Mouse (Mus musculus): Measurements from ENCODE around the gene Stk10.
A peak's percentile ranks its signal among the peaks of the same experiment; 100 is the strongest.

The Stk10 gene

DNA sequence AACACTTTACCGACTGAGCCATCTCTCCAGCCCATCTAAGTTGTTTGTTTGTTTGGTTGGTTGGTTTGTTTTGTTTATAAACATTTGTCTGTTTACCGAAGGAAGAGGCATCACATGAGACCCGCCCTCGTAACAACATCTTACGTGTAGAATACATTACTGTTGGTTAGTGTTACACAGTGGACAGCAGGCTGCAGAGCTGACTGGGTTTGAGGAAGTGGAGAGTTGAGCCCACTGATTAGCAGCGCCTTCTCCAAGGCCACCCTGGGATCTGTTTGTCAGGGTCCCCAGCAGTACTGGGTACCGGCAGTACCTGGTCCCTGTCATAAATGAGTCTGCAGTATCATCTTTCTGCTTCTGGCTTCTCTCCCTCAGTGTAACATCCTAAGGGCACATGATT is 35.0 kb downstream of the Stk10 start:
- no peak for DNase-seq (ENCODE audit: low spot score in 2 of 2)

DNA sequence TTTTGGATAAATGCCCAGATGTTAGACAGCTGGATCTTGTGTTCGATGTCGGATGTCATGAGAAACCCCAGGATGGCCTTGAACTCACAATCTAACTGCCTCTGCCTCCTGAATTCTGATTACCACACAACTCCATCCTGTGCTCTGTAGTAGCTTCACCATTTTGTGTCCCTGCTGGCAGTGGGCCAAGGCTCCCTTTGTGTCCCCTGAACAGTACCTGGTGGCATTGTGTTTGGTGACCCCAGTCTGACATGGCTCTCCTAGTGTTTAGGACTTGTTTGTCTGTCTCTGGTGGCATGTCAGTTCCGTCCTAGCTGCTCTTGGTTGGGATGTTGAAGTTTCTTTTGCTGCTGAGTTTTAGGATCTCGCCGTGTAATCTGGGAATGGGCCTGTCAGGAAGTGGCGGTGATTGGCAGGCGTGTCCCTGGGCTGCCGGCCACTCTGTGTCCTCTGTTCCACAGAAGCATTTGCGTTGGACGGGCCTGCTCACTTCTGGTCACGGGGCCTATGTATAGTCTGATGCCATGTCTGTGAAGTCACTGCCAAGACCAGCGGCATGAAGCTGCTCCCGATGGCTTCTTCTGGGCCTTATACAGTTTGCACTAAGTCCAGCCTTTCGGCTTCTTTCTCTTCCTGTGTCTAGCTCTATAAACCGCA is 35.7 kb downstream of the Stk10 start:
- DNase-seq (ENCODE audit: low spot score in 2 of 2): no peak

DNA sequence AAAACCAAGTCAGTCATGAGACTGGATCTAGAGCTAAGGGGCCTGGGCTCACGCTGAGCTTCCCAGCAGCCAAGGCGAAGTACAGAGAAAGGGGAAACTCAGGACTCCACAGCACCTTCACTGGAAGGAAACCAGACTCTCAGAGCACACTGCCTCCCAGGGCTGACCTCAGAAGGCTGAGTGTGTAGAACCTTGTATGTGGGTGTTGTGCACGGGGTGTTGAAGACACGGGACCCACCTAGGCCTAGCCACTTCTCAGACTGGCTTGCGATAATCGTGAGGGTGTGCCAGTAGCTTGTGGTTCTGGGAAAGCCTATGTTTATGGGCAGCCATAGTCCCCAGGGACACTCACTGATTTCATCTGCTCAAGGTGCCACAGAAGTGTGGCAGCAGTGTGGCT is 38.0 kb downstream of the Stk10 start:
- DNase-seq (ENCODE audit: low spot score in 2 of 2): no peak

DNA sequence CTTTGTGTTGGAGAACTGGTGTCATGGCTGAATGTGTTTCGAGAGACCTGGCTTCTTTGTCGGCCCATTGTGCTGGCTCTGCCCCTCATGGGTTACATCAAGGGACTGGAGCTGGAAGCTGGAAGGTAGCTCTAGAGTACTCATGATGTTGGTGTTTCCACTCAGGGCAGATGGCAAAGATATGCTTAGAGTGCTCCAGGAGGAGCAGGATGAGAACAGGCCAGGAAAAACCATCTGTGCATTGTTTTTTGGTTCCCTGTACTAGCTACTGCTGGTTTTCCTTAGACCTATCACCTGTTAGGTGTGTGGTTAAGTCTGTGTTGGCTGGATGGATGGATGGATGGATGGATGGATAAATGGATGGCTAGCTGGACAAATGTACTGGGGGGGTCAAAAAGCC is 40.6 kb downstream of the Stk10 start:
- DNase-seq (ENCODE audit: low spot score in 2 of 2): no peak

DNA sequence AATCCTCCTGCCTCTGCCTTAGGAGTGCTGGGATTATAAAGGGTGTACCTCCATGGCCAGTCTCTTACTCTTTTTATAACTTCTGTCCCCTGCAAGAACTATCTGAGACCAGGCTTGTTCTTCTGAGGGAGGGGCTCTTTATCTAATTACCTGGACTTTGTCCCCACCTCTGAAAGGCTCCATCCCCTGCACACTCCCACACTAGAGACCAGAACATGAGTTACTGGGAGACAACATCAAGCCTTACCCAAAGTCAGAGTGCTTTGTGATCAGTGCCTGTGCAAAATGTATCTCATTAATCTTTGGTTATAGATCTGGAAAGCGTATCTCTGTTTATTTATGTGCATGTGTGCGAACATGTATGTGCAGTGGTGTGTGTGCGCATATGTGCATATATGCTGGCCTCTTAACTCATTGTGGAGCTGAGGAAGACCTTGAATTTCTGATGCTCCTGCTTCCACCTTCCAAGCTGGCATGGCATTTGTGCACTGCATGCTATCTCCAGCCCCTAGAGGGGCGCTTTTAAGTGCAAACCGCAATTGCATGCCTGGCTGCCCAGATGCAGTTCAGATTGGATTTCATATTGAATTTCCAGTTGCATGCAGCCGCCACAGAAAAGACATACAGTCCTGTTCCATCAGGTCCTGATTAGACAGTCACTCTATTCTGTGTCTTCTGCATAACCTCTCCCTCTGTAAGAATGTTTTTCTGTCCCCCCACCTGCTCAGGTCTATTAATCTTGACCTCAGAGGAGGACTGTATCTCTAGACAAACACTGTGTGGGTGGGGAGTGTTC is 43.1 kb downstream of the Stk10 start:
- no peak for DNase-seq (ENCODE audit: low spot score in 2 of 2)

DNA sequence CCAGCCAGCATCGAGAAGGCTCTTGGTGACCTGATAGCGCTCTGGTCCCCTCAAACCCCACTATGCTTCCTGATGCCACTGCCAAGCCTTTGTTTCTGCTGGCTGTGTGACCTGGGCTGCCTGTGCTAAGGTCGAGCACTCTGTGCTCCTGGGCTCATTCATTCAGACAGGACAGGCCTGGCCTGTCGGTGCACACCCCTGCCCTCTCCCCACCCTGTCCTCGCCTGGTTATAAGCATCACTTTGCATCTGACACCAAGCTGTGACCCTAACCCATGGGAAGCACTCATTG is 43.6 kb downstream of the Stk10 start:
- no peak for DNase-seq (ENCODE audit: low spot score in 2 of 2)

DNA sequence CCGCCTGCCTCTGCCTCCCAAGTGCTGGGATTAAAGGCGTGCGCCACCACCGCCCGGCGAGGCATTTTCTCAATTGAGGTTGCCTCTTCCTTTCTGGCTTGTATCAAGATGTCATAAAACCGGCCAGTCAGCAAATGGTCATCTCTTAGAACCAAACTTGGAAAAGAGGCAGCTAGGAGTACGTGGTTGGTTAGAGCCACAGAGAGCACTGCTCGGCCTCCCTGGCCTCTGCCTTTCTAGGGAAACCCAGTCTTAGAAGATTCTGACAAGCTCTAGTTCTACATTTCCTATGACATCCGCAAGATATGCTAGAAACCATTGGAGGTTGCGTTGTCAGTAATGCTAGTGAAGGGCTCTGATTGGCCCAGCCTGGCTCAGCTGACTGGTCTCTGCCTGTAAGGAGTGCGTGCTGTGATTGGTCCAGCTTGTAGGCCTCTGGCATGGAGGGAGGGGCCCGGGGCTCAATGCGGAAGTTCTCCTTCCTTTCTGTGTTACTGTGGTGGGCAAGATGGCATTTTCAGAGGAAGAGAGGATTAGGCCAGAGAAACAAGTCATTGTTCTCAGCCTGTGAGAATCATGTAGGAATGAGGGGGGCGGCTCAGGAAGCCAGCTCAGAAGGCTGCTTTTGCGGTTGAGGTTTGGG is 47.3 kb downstream of the Stk10 start:
- DNase-seq (ENCODE audit: low spot score in 2 of 2): no peak

DNA sequence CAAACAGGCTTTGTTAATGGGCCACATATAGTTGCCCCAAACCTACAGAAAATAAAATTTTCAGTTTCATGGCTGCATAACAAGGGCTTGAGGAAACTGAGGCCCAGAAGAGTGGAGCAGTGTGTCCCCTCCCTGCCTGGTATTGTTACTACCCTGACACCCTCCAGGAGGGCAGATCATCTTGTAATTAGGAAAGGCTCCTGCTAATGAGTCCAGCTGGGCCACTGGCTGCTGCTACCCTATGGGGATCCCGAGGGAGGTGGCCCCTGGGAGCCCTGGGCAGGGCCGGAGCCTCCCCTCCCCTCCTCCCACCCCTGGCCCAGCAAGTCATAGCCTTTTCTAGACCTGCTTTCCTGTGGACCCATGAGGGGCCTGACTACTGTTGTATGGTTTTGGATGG is 47.9 kb downstream of the Stk10 start:
- DNase-seq (ENCODE audit: low spot score in 2 of 2): no peak

DNA sequence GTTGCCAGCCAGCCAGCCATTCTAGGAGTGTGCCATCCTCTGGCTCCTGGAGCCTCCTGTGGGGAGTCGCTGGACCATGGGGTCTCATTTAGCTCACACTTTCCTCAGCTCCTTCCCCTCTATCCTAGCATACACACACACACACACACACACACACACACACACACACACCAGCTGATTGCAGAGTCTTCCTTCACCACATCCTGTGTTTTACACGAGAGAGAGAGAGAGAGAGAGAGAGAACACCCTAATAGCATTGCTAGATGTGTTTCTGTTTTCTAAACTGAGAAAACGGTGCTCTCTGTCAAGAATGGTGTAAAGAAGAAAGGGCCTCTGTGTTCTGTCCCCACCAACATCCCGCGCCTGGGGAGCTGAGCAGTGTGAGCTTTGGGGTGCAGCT is 49.7 kb downstream of the Stk10 start:
- DNase-seq (ENCODE audit: low spot score in 2 of 2): no peak

DNA sequence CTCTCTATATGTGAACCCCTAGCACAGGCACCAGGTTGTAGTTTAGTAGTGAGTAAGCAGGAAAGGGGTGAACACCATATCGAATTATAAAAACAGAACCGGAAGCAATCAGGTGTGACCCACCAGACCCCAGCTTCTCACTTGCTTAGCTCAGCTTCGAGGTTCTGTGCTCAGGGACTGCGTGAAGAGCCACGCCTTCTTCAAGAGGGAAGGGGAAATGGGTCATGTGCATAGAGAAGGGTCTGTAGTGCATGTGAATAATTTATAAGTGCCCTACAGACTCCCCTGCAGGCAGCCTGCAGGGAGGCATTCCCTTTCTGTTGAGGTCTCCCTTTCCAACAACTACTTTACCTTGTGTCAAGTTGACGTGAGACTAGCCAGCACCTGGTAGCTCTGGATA is 52.9 kb downstream of the Stk10 start:
- DNase-seq (ENCODE audit: low spot score in 2 of 2): no peak

DNA sequence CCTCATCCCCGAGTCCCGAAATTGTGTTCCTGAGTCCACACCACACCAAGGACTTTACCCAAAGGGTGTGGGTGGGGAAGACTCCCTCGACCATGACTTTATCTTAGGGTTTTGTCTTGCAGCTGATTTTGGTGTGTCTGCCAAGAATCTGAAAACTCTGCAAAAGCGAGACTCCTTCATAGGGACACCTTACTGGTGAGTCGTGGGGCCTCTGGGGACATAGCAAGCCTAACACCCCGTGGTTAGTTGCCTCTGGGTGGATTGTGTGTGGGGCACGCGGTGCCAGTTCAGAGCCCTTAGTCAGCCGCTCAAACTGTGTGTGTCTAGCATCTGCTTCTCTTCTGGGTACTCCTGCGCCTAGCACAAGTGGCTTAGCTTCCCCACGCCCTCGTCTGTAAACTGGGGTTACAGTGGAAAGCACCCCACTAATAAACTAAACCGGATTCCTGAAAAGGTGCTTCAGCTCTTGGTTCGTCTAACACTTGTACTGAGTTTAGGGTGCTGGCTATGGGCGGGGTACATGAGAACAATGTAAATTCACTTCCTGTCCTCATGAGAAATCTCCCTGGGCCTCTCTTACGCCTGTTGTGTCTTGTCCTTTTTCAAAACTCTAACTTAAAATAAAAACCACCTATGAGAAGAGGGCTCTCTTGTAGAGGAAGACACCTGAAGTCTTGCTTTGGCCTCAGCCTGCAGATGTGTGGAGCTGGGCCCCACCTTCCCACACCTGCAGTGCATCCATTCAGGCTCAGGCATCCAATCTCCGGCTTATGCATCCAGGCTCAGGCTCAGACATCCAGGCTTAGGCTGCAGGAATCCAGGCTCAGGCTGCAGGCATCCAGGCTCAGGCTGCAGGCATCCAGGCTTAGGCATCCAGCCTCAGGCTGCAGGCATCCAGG is 54.3 kb downstream of the Stk10 start:
- no peak for DNase-seq (ENCODE audit: low spot score in 2 of 2)

DNA sequence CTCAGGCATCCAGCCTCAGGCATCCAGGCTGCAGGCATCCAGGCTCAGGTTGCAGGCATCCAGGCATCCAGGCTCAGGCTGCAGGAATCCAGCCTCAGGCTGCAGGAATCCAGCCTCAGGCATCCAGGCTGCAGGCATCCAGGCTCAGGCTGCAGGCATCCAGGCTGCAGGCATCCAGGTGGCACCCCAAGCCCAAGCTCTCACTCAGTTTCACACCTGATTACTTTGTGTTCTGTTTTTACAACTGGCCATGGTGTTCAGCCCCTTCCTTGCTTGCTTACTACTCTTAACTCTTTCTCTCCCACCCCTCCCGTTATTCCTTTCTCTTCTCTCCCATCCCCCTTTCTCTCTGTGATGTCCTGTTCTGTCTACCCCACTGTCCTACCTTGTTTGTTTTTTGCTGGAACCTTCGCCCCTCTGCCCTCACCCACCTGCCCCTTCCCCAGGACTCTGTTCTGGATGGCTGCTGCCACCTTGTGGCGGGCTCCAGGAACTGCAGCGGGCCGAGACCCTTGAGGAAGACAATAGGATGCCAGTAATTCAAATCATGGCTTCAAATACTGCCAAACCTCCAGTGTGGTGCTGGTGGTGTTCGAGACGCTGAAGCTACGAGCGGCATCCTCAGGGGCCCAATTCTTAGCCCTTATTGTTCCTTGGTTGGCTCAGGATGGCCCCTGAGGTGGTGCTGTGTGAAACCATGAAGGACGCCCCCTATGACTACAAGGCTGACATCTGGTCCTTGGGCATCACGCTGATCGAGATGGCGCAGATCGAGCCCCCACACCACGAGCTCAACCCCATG is 55.2 kb downstream of the Stk10 start:
- peak; percentile 63 to 69 for DNase-seq (ENCODE audit: low spot score in 2 of 2)

DNA sequence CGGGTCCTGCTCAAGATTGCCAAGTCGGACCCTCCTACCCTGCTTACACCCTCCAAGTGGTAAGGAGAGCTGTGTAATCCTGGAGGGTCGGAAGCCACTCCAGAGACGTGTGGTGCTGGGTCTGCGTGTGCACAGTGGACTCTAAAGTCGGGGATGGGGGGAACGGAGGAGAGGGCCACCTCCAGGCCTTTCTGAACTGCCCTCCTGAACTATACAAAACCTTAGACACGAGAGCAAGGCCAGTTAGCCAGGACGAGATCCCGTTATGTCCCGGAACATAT is 55.7 kb downstream of the Stk10 start:
- DNase-seq (ENCODE audit: low spot score in 2 of 2): no peak

DNA sequence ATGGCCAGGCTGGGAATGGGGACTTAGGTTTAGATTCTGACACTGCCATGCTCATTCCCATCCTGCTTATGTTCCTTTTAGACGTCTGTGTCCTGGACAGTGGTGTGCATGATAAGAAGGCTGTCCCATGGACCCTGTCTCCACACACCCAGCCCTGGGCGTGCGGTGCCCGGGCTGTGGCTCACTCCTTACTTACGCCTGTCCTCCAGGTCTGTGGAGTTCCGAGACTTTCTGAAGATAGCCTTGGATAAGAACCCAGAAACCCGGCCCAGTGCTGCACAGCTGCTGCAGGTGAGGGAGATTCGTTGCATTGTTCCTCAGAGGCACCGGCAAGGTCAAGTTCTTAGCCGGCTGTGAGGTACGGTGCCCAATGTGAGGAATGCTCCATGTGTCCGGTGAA is 56.1 kb downstream of the Stk10 start:
- no peak for DNase-seq (ENCODE audit: low spot score in 2 of 2)

DNA sequence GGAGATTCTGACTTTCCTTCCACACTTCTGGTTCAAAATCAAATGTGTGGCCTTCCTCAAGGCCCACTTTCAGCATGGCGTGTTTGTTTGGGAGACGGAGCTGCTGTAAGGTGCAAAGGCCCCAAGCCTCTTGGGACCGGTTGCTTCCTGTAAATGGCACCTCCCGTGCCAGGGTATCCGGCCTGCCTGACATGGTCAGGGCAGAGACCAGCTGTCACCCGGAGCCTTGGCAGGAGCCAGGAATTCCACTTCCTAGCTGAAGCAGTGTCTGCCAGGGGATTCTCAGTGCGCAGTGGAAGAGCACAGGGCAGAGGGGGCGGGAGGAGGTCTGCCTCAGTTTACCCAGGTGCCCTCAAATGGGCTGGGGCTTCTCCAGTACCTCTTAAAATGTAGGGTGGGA is 56.7 kb downstream of the Stk10 start:
- no peak for DNase-seq (ENCODE audit: low spot score in 2 of 2)

DNA sequence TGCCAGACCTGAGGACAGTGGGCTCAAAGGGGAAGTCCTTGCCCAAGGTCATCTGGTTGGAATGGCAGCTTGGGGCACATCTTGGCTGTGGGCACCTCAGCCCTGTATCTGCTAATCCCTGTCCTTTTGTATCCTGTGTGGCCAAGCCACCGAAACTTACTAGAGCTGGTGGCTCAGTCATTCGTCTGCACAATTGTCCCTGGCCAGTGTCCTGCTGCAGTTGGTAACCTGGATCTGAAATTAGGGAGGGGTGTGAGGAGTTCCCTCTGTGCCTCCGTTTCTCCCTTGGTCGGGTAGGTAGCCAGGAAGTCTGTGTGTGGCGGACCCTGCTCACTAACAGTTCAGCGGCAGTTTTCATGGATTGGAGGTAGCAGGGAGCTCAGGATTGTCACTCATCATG is 57.1 kb downstream of the Stk10 start:
- DNase-seq (ENCODE audit: low spot score in 2 of 2): no peak

DNA sequence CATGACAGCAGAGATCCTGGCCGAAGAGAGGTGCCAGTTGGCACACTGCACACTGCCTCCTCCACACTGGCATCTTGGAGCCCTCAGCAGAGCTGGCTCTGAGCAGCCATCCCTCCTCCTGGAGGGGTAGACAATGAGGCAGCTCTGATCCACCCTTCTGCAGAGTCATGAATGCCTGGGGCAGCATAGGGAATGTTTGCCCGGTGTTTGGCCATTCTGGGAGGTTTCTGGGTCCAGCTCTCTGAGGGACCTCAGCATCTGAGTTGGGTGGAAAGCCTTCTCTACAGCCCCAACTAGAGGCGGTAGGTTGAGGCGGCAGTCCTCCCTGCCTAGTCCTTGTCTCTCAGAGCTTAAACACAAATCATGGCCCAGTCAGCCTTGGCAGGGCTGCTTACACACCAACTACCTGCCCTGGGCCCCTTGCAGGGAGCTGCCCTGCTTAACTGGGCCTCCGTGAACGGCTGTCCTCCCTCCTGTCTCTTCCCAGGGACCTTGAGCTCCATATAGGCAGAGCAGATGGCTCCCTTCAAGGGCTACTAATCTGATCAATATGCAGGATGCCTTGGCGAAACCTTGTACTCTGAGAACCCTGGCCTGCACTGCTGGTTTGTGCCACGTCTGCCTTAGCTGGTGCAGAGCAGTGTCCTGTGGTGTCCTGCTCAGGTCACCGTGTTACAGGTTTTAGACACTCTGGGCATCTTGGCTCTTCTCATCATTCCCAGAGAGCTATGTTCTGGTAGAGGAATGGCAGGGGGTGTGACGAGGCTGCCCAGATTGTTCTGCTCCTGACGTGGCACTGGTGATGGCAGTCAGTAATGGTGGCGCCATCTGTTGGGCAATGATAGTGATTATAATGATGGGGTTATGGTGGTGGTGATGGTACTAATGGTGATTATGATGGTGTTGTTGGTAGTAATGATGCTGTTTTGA is 59.1 kb downstream of the Stk10 start:
- no peak for DNase-seq (ENCODE audit: low spot score in 2 of 2)

DNA sequence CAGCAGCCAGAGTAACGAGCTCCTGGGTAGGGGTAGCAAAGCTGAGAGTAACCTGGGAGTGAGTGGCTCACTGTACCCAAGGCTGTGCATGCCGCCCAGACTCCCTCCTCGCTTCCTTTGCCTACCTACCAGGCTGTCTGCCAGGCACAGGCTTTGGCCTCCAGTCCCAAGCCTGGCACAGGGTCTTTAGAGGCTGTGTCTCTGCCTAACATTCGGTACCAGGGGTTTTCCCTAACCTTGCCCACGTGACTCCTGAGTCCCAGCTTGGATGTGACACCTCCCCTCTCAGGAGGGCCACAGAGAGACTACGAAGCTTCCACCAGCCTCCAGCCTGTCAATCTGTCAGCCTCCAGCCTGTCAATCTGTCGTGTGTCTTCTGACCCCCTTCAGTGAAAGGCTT is 60.0 kb downstream of the Stk10 start:
- no peak for DNase-seq (ENCODE audit: low spot score in 2 of 2)

DNA sequence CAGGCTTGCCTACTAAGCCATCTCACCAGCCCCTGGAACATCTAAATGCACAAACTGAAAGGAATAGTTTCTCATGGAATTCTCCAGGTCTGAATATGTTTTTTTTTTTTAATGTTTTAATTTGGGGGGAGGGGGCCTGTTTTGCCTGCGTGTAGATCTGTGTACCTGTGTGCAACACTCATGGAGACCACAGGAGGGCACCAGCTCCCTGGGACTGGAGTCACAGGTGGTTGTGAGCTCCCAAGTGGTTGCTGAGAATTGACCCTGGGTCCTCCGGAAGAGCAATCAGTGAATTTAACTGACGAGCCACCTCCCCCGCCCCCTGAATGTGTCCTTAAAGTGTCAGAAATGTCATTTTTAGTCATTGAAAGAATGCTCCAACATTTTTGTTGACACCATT is 61.0 kb downstream of the Stk10 start:
- DNase-seq (ENCODE audit: low spot score in 2 of 2): no peak

DNA sequence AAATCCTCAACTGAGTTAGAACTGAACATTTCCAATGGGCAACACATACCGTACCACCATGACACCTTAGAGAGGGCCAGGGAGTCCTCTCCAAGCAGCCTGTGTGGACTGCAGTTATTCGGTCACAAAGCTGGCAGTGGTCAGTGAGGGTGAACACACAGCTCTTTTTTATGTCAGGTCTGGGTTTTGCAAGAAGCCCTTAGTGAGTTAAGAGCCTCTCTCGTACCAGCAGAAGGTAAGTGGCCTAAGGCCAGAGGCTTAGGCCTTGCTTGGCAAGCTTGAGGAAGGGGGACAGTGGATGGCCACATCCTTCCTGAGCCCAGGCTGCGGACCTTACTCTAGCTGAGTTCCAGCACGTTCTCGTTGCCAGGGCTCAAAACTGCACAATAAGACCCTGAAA is 67.3 kb downstream of the Stk10 start:
- DNase-seq (ENCODE audit: low spot score in 2 of 2): no peak

Measured in frontal cortex, postnatal 25 days (tissue).